Mouse (Mus musculus) layer of hippocampus, adult 8-10 months (tissue): ENCODE results near the gene Ppp3ca. TPM values are rescaled to one million over a fixed set of nuclear protein-coding genes. Genes with fewer than 3 reads are reported as not detected.

Experiments
- DNase-seq, 2 experiments: peaks; one replicate each; pipeline ENCODE4 v3.0.0; 2022; ENCODE audit warnings: low spot score in 2 of 2
- total RNA-seq, 4 experiments: library from RNA; stranded (reverse); gene quantifications; 2 replicates each; pipeline ENCODE4 v1.2.4; 2022

Ppp3ca gene
- total RNA-seq, 4 experiments from 2014 or later = 1,034 to 1,177 (median 1,140) TPM

GRCm38 (mm10) chr3:136810271-136810670 is 140.3 kb downstream of the Ppp3ca start:
- DNase-seq = no peak

GRCm38 (mm10) chr3:136812162-136812561 is 142.2 kb downstream of the Ppp3ca start:
- DNase-seq = no peak

GRCm38 (mm10) chr3:136812791-136813190 is 142.9 kb downstream of the Ppp3ca start:
- no peak for DNase-seq

- DNase-seq = no peak
These were observed 144.0 kb downstream of the Ppp3ca start for GRCm38 (mm10) chr3:136813886-136814285.

GRCm38 (mm10) chr3:136814916-136815315 is 145.0 kb downstream of the Ppp3ca start:
- no peak for DNase-seq

GRCm38 (mm10) chr3:136816319-136816718 is 146.4 kb downstream of the Ppp3ca start:
- no peak for DNase-seq

- no peak for DNase-seq
These were observed 149.1 kb downstream of the Ppp3ca start for GRCm38 (mm10) chr3:136818997-136819396.

GRCm38 (mm10) chr3:136821039-136821438 is 151.1 kb downstream of the Ppp3ca start:
- DNase-seq = no peak

- no peak for DNase-seq
These were observed 152.1 kb downstream of the Ppp3ca start for GRCm38 (mm10) chr3:136821993-136822392.

GRCm38 (mm10) chr3:136822431-136822830 is 152.5 kb downstream of the Ppp3ca start:
- DNase-seq = no peak

GRCm38 (mm10) chr3:136828451-136828850 is 158.5 kb downstream of the Ppp3ca start:
- no peak for DNase-seq

- no peak for DNase-seq
These were observed 159.2 kb downstream of the Ppp3ca start for GRCm38 (mm10) chr3:136829109-136829508.

GRCm38 (mm10) chr3:136830687-136831220 is 160.8 kb downstream of the Ppp3ca start:
- no peak for DNase-seq

- DNase-seq = no peak
These were observed 163.2 kb downstream of the Ppp3ca start for GRCm38 (mm10) chr3:136833003-136833745.

- no peak for DNase-seq
These were observed 164.0 kb downstream of the Ppp3ca start for GRCm38 (mm10) chr3:136833893-136834292.

- no peak for DNase-seq
These were observed 165.9 kb downstream of the Ppp3ca start for GRCm38 (mm10) chr3:136835851-136836250.

- no peak for DNase-seq
These were observed 166.6 kb downstream of the Ppp3ca start for GRCm38 (mm10) chr3:136836319-136837193.

GRCm38 (mm10) chr3:136837589-136837988 is 167.7 kb downstream of the Ppp3ca start:
- DNase-seq = no peak

- DNase-seq = no peak
These were observed 171.4 kb downstream of the Ppp3ca start for GRCm38 (mm10) chr3:136841282-136841681.

- DNase-seq = no peak
These were observed 172.5 kb downstream of the Ppp3ca start for GRCm38 (mm10) chr3:136842384-136842783.

GRCm38 (mm10) chr3:136843811-136844491 is 174.0 kb downstream of the Ppp3ca start:
- no peak for DNase-seq

GRCm38 (mm10) chr3:136849035-136849434 is 179.1 kb downstream of the Ppp3ca start:
- DNase-seq = no peak
